Mouse (Mus musculus) monocyte, adult 5-6 weeks (primary cell): ENCODE measurements around the gene Cnnm2. TPM values are rescaled to one million over a fixed set of nuclear protein-coding genes. Genes with fewer than 3 reads are reported as not detected.

Experiments
- ATAC-seq: fragments of 153-309, 156-312 bp; replicated peaks from 2 replicates; pipeline ENCODE4 v1.8.0; 2017; ENCODE audit warnings: mild to moderate bottlenecking; ENCODE audit not compliant: low TSS enrichment, insufficient number of reproducible peaks, severe bottlenecking, poor library complexity, low FRiP score
- total RNA-seq: library from RNA; stranded (forward); fragments of 200-1000, 200-491, 200-594 nt; gene quantifications from 3 replicates; pipeline ENCODE4 v1.2.3, GENCODE M21; 2017

The Cnnm2 gene
- total RNA-seq, 1 experiment from 2014 or later = 2.6 TPM

- no peak for ATAC-seq
Measured at GRCm38 (mm10) chr19:46828961-46829360, 67.6 kb downstream of the Cnnm2 start.

GRCm38 (mm10) chr19:46831381-46831780, 70.0 kb downstream of the Cnnm2 start:
- ATAC-seq = no peak

- ATAC-seq = no peak
Measured at GRCm38 (mm10) chr19:46834301-46834700, 72.9 kb downstream of the Cnnm2 start.

GRCm38 (mm10) chr19:46835339-46835738, 73.9 kb downstream of the Cnnm2 start:
- ATAC-seq = no peak

- no peak for ATAC-seq
Measured at GRCm38 (mm10) chr19:46836085-46836484, 74.7 kb downstream of the Cnnm2 start.

- no peak for ATAC-seq
Measured at GRCm38 (mm10) chr19:46837290-46838079, 76.1 kb downstream of the Cnnm2 start.

GRCm38 (mm10) chr19:46841016-46841415, 79.6 kb downstream of the Cnnm2 start:
- no peak for ATAC-seq

GRCm38 (mm10) chr19:46843030-46843429, 81.6 kb downstream of the Cnnm2 start:
- no peak for ATAC-seq

- ATAC-seq = no peak
Measured at GRCm38 (mm10) chr19:46846056-46846455, 84.7 kb downstream of the Cnnm2 start.

- ATAC-seq = no peak
Measured at GRCm38 (mm10) chr19:46846459-46846858, 85.1 kb downstream of the Cnnm2 start.

GRCm38 (mm10) chr19:46848381-46849268, 87.2 kb downstream of the Cnnm2 start:
- ATAC-seq = no peak

- no peak for ATAC-seq
Measured at GRCm38 (mm10) chr19:46849443-46849997, 88.1 kb downstream of the Cnnm2 start.

GRCm38 (mm10) chr19:46856232-46856631, 94.8 kb downstream of the Cnnm2 start:
- no peak for ATAC-seq

- ATAC-seq = no peak
Measured at GRCm38 (mm10) chr19:46856780-46857179, 95.4 kb downstream of the Cnnm2 start.

GRCm38 (mm10) chr19:46857277-46857989, 96.0 kb downstream of the Cnnm2 start:
- ATAC-seq = 0 out of 2 replicates have a peak, but pooled peaks have one; percentile 20

GRCm38 (mm10) chr19:46858200-46858599, 96.8 kb downstream of the Cnnm2 start:
- ATAC-seq = no peak; the same call in 1 of the 2 replicates

GRCm38 (mm10) chr19:46862556-46862955, 101.2 kb downstream of the Cnnm2 start:
- no peak for ATAC-seq

- ATAC-seq = peak; percentile 94
Measured at GRCm38 (mm10) chr19:46863236-46863927, 102.0 kb downstream of the Cnnm2 start.
